Mouse (Mus musculus): Measurements from ENCODE around the gene Gjb5.

DNA sequence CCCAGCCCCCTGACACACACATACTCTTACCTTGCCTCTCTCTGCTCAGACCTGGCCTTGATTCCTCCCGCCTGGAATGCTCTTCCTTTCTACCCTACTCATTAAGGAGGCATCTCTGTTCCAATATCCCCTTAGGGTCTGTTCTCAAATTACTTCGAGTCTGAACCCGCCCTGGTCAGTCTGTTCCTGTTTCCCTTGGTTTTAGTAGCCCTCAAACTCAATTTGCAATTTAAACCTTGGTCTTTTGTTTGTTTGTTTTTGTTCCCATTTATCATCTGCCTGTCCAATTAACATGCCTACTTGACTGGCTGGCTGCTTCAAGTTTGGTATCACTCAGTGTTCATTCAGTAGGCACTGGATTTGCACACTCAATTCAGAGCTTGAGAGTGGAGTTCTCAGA is 28.9 kb downstream of the Gjb5 start:
- TF ChIP-seq CTCF (IDR thresholded peaks at IDR 0.05; ENCODE audit: insufficient read depth, low read depth, low read length) (no peak), POLR2A (IDR thresholded peaks at IDR 0.05; ENCODE audit: insufficient read depth, low read depth, low read length) (no peak)

Measured in olfactory bulb, adult 2 months (tissue).